Mouse (Mus musculus) hindbrain, embryonic 10.5 days (tissue): ENCODE measurements around the gene Arhgef19. TPM values are rescaled to one million over a fixed set of nuclear protein-coding genes. Genes with fewer than 3 reads are reported as not detected.

Source experiments
- DNase-seq: peaks from one replicate; pipeline ENCODE4 v3.0.0-alpha.2; 2017; ENCODE audit warnings: low spot score
- H3K27ac ChIP-seq: fragments of 300-500 bp; sonication (generic); 2 replicates; pipeline ENCODE4 v1.5.1; 2016; ENCODE audit warnings: mild to moderate bottlenecking, moderate library complexity
- H3K27me3 ChIP-seq: fragments of 300-500 bp; sonication (generic); 2 replicates; pipeline ENCODE4 v1.6.1; 2016; ENCODE audit warnings: mild to moderate bottlenecking; ENCODE audit not compliant: poor library complexity, insufficient read depth, severe bottlenecking
- H3K36me3 ChIP-seq: fragments of 300-500 bp; sonication (generic); 2 replicates; pipeline ENCODE4 v1.6.1; 2016; ENCODE audit warnings: mild to moderate bottlenecking, moderate library complexity
- H3K4me1 ChIP-seq: fragments of 300-500 bp; sonication (generic); replicated peaks from 2 replicates; pipeline ENCODE4 v1.6.1; 2016; ENCODE audit warnings: mild to moderate bottlenecking
- H3K4me3 ChIP-seq: fragments of 300-500 bp; sonication (generic); 2 replicates; pipeline ENCODE4 v1.5.1; 2016; ENCODE audit warnings: mild to moderate bottlenecking, moderate library complexity
- H3K9me3 ChIP-seq: fragments of 300-500 bp; sonication (generic); 2 replicates; pipeline ENCODE4 v1.6.1; 2016; ENCODE audit warnings: mild to moderate bottlenecking, moderate library complexity
- WGBS: fragments of 180-500 bp; shearing (Covaris S2); methylation state at CpG from one replicate; pipeline ENCODE4 v1.1.7; 2016; 5-methylcytosine and 5-hydroxymethylcytosine counted together
- polyA plus RNA-seq: library from polyadenylated mRNA; unstranded; fragments of >200 nt; fragmentation: Nextera tagmentation; extraction: Ambion mirVana; gene quantifications from 2 replicates; pipeline ENCODE4 v1.2.1, GENCODE M21; 2016

Arhgef19 gene
- polyA plus RNA-seq, 1 experiment from 2014 or later: 1.7 TPM

DNA sequence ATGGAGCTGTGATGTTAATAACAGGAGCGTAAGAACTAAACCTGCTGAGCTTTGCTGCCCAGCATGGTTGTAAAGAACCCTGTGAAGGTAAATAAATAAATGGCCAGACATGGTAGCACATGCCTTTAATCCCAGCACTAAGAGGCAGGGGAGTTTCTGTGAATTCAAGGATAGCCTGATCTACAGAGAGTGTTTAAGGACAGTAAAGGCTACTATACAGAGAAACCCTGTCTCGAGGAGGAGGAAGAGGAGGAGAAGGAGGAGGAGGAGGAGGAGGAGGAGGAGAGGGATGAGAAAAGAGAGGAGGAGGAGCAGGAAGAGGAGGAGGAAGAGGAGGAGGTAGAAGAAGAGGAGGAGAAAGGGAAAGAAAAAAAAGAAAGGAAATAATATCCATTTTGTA, 26.0 kb upstream of the Arhgef19 start:
- Histone ChIP-seq H3K4me1 (peaks cover 24% of the 10 kb centered on the region), H3K27ac (peak overlapping the region; percentile 86), H3K9me3 (0 out of 2 replicates have a peak, but pooled peaks cover 4% of the 10 kb centered on the region), H3K4me3 (peak overlapping the region; percentile 56), H3K36me3 (peaks cover 7% of the 10 kb centered on the region; the same call in 1 of the 2 replicates), H3K27me3 (no peaks in the 10 kb centered on the region)
- 44% methylated on average over 2 of the region's 2 CpGs for WGBS
- peak; percentile 10 for DNase-seq

DNA sequence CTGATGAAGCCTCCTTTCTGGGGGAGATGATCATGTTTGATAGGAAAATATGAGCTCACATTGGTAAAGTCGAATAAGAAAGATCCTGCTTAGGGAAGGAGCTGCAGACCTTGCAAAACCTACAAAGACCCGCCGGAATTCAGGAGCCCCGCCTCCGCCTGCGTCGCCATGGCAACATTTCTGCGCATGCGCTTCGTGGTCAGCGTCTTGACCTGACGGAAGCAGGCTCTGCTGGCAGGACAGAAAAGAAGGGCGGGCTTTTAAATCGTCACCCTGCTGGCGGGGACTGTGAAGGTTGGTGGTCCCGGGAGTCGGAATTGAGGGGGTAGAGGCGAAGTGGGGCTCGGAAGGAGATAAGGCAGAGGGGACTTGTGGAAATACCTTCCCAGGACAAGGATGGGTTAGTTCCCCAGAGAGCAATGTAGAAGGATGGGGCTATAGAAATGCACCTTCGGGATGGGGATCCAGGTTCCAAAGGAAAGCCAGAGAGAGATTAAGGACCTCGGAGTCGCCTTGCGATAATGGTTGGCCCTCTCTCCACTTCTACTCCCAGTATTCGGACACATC, 25.4 kb upstream of the Arhgef19 start, which contains the start of gene Rsg1:
Gene Rsg1 (plus strand): TSS at position 187 of the 567 bp plus-strand sequence.
- Histone ChIP-seq H3K4me3 (peak within 1 kb of the TSS; percentile 56), H3K27me3 (no peaks in the 10 kb centered on the region), H3K4me1 (peaks cover 28% of the 10 kb centered on the region), H3K9me3 (0 out of 2 replicates have a peak, but pooled peaks cover 4% of the 10 kb centered on the region), H3K36me3 (peaks cover 8% of the 10 kb centered on the region; the same call in 1 of the 2 replicates), H3K27ac (peak within 1 kb of the TSS; percentile 86)
- peak; percentile 97 for DNase-seq
- WGBS: under 1% methylated on average over 24 of the region's 24 CpGs

DNA sequence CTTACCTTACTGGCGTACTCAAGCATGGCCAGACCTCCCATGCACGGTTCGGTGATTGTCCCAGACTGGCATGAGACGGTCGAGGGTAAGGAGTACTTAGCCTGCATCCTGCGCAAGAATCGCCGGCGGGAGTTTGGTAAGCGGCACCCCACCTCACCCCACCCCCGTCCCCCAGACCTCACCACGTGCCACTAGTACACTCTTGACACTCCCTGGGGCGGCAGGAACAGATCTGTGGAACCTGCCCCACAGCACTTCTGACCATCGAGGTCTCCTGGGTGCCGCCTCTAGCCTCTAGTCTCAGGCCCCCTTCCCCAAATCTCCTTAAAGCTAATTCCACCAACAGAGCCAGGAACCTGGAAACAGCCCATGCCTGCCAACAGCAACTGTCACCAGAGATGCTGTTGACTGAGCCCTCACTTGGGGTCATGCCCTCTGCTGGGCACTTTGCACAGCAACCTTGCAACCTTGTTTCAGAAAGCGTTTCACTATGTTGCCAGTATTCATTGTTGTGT, 24.9 kb upstream of the Arhgef19 start:
- peak; percentile 46 for DNase-seq
- 0 out of 2 replicates have a peak, but pooled peaks cover 4% of the 10 kb centered on the region for H3K9me3 ChIP-seq
- WGBS: 2% methylated on average over 16 of the region's 16 CpGs
- H3K27ac ChIP-seq: peak overlapping the region; percentile 86
- H3K27me3 ChIP-seq: no peaks in the 10 kb centered on the region
- peaks cover 31% of the 10 kb centered on the region for H3K4me1 ChIP-seq
- H3K4me3 ChIP-seq: peak overlapping the region; percentile 56
- H3K36me3 ChIP-seq: peaks cover 8% of the 10 kb centered on the region; the same call in 1 of the 2 replicates

DNA sequence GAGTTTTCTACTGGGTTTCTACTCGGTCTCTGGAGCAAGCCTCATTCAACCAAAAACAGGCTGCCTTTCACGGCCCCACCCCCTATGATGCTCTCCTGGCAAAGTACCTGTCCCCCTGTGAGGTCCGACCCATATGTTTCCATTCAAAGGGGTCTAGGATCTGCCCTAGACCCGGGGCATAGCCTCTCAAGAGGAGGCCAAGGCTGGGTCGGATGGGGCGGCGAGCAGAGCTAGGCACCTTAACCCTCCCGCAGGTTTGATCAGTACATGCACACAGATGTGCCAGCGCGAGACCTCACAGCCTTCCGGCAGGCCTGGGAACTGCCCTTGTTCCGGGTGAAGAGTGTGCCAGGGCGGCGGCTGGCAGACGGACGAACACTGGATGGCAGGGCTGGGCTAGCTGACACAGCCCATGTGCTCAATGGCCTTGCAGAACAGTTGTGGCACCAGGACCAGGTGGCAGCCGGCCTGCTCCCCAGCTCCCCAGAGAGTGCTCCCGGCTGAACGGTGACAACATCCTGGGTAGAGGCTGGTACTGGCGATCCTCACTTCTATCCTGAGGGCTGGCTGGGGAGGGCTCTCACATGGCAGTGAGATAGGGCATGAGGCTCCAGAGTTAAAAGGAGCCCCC, 19.6 kb upstream of the Arhgef19 start:
- H3K27ac ChIP-seq: no peak overlapping the region
- DNase-seq: no peak
- H3K4me1 ChIP-seq: peaks cover 10% of the 10 kb centered on the region
- no peaks in the 10 kb centered on the region for H3K27me3 ChIP-seq
- 91% methylated on average over 20 of the region's 20 CpGs for WGBS
- peaks cover 21% of the 10 kb centered on the region for H3K36me3 ChIP-seq
- H3K9me3 ChIP-seq: no peaks in the 10 kb centered on the region
- H3K4me3 ChIP-seq: no peak overlapping the region

- Histone ChIP-seq H3K36me3 (peaks cover 21% of the 10 kb centered on the region), H3K4me3 (no peak overlapping the region), H3K27me3 (no peaks in the 10 kb centered on the region), H3K4me1 (peaks cover 7% of the 10 kb centered on the region; the same call in 1 of the 2 replicates), H3K27ac (no peak overlapping the region), H3K9me3 (no peaks in the 10 kb centered on the region)
- DNase-seq: no peak
- WGBS: 71% methylated on average over 2 of the region's 2 CpGs
Measured at GRCm38 (mm10) chr4:141221848-141222247, 17.5 kb upstream of the Arhgef19 start.

- peaks cover 20% of the 10 kb centered on the region for H3K36me3 ChIP-seq
- 90% methylated on average over 5 of the region's 5 CpGs for WGBS
- DNase-seq: no peak
Measured at GRCm38 (mm10) chr4:141222752-141223151, 16.5 kb upstream of the Arhgef19 start.

DNA sequence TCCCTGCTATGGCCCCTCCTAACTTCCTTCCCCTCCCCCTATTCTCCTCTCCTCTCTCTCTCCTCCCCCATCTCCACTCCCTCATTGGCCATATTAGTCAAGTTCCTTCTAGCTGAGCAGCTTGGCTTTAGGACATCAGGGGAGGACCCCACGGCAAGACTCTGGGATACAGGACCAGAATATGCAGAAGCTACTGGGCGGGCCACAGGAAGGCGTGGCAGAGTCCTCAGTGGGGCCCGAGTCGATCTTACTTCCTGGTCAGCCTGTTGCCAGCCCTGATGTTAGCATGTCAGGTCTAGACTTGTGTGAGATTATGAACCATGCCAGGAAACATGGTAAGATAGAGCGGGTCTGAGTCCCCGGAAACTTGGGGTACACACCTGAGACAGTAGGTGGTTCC, 10.6 kb upstream of the Arhgef19 start:
- no peaks in the 10 kb centered on the region for H3K9me3 ChIP-seq
- no peak overlapping the region for H3K27ac ChIP-seq
- H3K27me3 ChIP-seq: no peaks in the 10 kb centered on the region
- no peaks in the 10 kb centered on the region for H3K36me3 ChIP-seq
- DNase-seq: no peak
- 90% methylated on average over 7 of the region's 7 CpGs for WGBS
- H3K4me1 ChIP-seq: no peaks in the 10 kb centered on the region
- no peak overlapping the region for H3K4me3 ChIP-seq

More at GRCm38 (mm10) chr4:141222752-141223151, 16.5 kb upstream of the Arhgef19 start:
- Histone ChIP-seq H3K27me3 (no peaks in the 10 kb centered on the region), H3K4me3 (no peak overlapping the region), H3K9me3 (no peaks in the 10 kb centered on the region), H3K4me1 (peaks cover 7% of the 10 kb centered on the region; the same call in 1 of the 2 replicates), H3K27ac (no peak overlapping the region)

- no peak for DNase-seq
- peaks cover 25% of the 10 kb centered on the region for H3K27me3 ChIP-seq
- WGBS: 92% methylated on average over 4 of the region's 4 CpGs
- no peaks in the 10 kb centered on the region for H3K4me1 ChIP-seq
- H3K9me3 ChIP-seq: no peaks in the 10 kb centered on the region
- H3K36me3 ChIP-seq: no peaks in the 10 kb centered on the region
- H3K4me3 ChIP-seq: no peak overlapping the region
- no peak overlapping the region for H3K27ac ChIP-seq
Measured at GRCm38 (mm10) chr4:141233196-141233595, 6.1 kb upstream of the Arhgef19 start.

DNA sequence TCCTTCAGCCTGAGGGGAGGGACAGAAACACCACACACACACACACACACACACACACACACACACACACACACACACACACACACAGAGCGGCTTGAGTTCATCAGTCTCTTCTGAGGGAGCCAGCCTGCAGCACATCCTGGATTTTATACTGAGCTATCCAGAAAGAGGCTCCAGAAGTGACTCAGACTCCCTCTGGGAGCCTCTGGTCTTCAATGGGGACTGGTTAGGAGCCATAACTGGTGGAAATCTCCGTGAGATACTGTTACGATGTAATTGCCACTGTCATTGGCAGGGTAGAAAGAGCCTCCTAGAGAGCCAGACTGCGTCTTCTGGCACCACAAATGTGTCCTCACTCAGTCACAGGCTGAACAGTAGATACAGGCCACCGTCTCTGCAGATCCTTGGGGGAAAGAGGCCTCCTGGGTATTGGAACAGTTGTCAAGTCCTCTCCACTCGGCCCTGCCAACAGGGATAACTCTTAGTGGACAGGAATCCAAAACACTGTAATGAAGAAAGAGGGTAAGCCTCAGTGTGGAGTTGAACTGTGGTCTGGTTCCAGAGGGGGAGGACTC, 3.7 kb upstream of the Arhgef19 start:
- H3K36me3 ChIP-seq: no peaks in the 10 kb centered on the region
- no peaks in the 10 kb centered on the region for H3K9me3 ChIP-seq
- H3K27ac ChIP-seq: no peak overlapping the region
- no peak for DNase-seq
- 74% methylated on average over 6 of the region's 6 CpGs for WGBS
- H3K4me1 ChIP-seq: peaks cover 21% of the 10 kb centered on the region
- peaks cover 49% of the 10 kb centered on the region for H3K27me3 ChIP-seq
- H3K4me3 ChIP-seq: no peak overlapping the region

GRCm38 (mm10) chr4:141236856-141237255, 2.4 kb upstream of the Arhgef19 start:
- no peaks in the 10 kb centered on the region for H3K9me3 ChIP-seq
- H3K27ac ChIP-seq: no peak overlapping the region
- DNase-seq: no peak
- H3K4me1 ChIP-seq: peaks cover 33% of the 10 kb centered on the region
- no peak overlapping the region for H3K4me3 ChIP-seq
- 75% methylated on average over 3 of the region's 3 CpGs for WGBS
- peaks cover 61% of the 10 kb centered on the region for H3K27me3 ChIP-seq
- H3K36me3 ChIP-seq: no peaks in the 10 kb centered on the region

DNA sequence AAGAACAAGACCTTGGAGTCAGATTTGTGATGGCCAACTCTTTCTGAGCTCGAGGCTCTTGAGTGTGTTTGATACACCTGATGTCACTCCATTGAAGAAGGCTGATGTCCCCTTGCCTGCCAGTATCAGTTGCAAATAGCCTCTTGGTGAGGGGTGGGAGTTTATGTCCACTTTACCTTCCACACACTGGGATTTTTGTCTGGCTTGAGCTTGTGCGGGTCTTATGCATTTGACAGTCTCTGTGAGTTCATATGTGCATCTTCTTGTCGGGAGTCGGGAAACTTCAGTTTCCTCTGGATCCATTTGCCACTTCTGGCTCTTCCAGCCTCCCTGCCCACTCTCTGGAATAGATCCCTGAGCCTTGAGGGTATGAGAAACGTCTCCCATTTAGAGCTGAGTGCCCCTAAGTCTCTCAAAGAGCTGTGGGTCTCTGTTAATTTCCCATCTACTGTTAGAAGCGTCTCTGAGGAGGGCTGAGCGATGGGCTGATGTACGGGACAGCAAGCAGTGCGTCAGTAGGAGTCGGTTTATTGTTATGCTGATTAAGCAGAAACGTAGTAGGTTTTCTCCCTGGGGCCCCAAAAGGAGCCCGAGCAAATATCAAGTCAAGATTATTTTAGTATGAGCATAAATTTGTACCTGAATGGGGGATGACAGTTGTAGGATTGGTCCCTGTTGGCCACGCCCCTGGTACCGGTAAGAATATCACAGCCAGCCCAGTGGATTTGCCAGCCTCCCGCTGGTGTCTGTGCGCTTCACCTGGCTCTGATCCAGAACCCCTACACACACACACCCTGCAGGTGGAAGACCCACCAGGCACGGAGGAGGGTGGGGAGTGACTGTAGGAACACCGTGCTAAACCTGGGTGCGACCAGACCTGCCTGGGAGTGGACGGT, 559 bp upstream of the Arhgef19 start:
- Histone ChIP-seq H3K36me3 (no peaks in the 10 kb centered on the region), H3K4me1 (peaks cover 48% of the 10 kb centered on the region), H3K4me3 (peak overlapping the region; percentile 52), H3K9me3 (no peaks in the 10 kb centered on the region), H3K27me3 (peaks cover 80% of the 10 kb centered on the region), H3K27ac (peak overlapping the region; percentile 68)
- no peak for DNase-seq
- WGBS: 4% methylated on average over 20 of the region's 20 CpGs

- H3K27me3 ChIP-seq: peaks cover 97% of the 10 kb centered on the region
- peak; percentile 38 for DNase-seq
- H3K9me3 ChIP-seq: no peaks in the 10 kb centered on the region
- no peak overlapping the region for H3K27ac ChIP-seq
- WGBS: 1% methylated on average over 14 of the region's 14 CpGs
- H3K4me3 ChIP-seq: no peak overlapping the region
- H3K4me1 ChIP-seq: peaks cover 63% of the 10 kb centered on the region
- no peaks in the 10 kb centered on the region for H3K36me3 ChIP-seq
Measured at GRCm38 (mm10) chr4:141240617-141241016, 1.3 kb downstream of the Arhgef19 start.
